Mouse (Mus musculus) gastrocnemius, adult 8-10 months (tissue): ENCODE measurements around the gene Fat3. TPM values are rescaled to one million over a fixed set of nuclear protein-coding genes. Genes with fewer than 3 reads are reported as not detected.

Source experiments
- DNase-seq, 2 experiments: peaks; one replicate each; pipeline ENCODE4 v3.0.0; 2022; ENCODE audit warnings: low spot score in 2 of 2
- total RNA-seq, 4 experiments: library from RNA; stranded (reverse); gene quantifications; 2 replicates each; pipeline ENCODE4 v1.2.4; 2022

Fat3 gene
- under 1 TPM; 0.25 to 0.53 (median 0.44) TPM for total RNA-seq

GRCm38 (mm10) chr9:16501186-16501711, at the start of gene Fat3:
Gene Fat3 (minus strand): TSS chr9:16501285.
- DNase-seq = no peak

DNA sequence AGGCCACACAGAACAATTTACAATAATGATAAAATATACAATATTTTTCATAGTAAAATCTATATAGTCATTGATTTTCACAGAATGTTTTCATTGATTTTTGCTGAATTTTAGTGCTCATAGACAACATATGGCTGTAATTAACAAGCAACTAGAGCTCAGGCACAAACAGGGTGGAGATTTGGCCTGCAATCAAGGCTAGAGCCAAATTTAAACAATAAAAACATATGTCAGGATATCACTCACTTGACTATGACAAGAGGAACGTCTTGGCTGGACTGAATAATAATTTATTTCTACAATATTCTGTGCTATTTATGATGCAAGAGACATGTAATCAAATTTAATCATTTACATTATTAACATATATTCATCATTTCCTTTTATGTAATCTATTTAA, 31.8 kb upstream of the Fat3 start:
- DNase-seq = no peak

DNA sequence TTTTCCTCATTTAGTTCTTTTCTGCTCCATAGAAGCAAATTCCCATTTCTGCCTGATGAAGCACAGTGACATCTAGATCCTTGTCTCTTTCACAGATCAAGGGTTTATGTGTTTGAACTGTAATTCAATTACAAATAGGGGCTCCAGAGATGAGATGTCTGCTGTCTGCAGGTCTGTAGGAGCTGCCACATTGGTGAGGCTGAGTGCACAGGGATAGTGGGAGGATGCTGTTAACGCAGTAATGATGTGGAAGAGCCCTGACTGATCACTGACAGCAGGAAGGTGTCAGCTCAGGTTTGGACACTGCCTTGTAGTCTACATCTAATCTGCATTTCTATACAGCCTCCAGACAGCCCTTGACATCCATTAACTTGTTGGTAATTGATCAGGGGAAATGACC, 16.5 kb upstream of the Fat3 start:
- DNase-seq = no peak

DNA sequence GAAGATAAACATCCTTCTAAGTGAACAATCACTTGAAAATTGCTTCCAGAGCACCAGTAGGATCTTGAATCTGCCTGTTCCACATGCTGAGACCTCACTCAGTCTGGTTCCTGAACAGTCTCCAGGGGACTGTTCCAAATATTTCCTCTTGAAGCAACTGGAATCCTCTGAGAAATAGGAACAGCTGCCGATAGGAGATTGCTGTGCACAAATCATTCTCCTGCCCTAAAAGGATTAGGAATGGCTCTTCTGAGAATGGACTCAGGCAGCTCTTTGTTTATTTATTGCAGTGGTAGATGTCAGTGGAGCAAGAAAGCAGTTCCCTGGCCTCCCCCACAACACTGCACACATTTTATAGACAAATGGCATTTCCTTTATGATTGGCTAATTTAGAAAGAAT, 10.9 kb upstream of the Fat3 start:
- DNase-seq = no peak

DNA sequence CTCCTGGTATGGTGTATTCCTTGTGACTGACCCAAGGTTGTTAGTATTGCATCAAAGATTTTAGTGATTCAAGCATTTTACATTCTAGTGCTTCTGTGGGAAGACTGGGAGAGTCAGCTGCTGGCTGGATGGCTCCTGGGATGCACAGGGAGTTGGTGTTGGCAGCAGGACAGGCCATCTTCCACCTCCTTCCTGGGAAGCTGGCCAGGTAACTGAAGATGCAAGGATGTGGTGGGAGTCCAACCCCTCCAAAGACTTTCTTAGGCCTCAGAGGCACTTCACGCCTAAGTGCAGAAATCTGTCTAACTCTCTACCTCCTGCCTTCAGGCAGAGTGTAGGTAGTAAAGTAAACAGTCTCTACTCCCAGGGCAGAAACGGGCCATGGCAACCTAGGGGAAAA, 2.7 kb upstream of the Fat3 start:
- DNase-seq = no peak

GRCm38 (mm10) chr9:16502673-16503343, 1.7 kb upstream of the Fat3 start:
- no peak for DNase-seq

GRCm38 (mm10) chr9:16501990-16502672, 1.0 kb upstream of the Fat3 start:
- DNase-seq = no peak

- DNase-seq = no peak
These were observed 501 bp downstream of the Fat3 start for GRCm38 (mm10) chr9:16500382-16501185.

- DNase-seq = no peak
These were observed 1.3 kb downstream of the Fat3 start for GRCm38 (mm10) chr9:16499621-16500381.

- no peak for DNase-seq
These were observed 2.2 kb downstream of the Fat3 start for GRCm38 (mm10) chr9:16498876-16499275.

GRCm38 (mm10) chr9:16497361-16497760, 3.7 kb downstream of the Fat3 start:
- no peak for DNase-seq

GRCm38 (mm10) chr9:16496331-16496730, 4.8 kb downstream of the Fat3 start:
- no peak for DNase-seq

GRCm38 (mm10) chr9:16489661-16490060, 11.4 kb downstream of the Fat3 start:
- no peak for DNase-seq

- no peak for DNase-seq
These were observed 13.5 kb downstream of the Fat3 start for GRCm38 (mm10) chr9:16487565-16487964.

DNA sequence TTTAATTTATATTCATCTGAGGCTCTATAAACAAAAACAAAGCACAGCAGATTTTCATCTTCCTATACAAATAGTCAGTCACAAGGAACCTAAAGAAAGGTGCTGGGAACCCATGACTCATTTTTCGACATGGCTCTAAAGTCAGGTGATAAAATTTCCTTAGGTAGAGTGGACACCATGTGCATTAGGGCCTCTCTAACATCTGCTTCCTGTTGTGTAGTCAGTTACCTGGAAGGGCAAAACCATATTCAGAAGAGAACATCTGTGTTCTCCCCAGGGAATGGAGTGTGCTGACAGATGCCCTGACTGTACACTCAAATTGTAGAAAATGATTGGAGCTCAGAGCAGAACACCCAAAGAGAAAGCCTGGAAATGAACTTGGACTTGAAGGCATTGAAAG, 14.9 kb downstream of the Fat3 start:
- no peak for DNase-seq

- DNase-seq = no peak
These were observed 15.9 kb downstream of the Fat3 start for GRCm38 (mm10) chr9:16485173-16485572.

GRCm38 (mm10) chr9:16484765-16485164, 16.3 kb downstream of the Fat3 start:
- no peak for DNase-seq

GRCm38 (mm10) chr9:16461491-16461890, 39.6 kb downstream of the Fat3 start:
- no peak for DNase-seq

DNA sequence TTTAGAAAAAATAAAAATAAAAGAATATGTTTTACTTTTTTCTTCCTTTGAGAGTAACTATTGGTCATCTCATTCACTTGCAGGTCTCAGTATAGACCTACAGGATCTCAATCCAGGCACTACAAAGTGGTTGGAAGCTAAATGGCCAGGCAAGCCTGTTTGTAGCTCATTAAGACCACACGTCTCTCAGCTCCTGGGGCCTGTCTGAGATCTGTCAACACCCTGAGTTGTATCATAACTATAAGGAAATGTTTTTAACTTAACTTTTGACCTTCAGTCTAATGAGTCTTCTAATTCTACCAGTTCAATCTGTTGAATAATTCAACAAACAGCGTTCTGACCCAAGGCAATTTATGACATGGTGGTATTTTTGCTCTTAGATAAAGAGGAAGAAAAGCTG, 40.5 kb downstream of the Fat3 start:
- no peak for DNase-seq

DNA sequence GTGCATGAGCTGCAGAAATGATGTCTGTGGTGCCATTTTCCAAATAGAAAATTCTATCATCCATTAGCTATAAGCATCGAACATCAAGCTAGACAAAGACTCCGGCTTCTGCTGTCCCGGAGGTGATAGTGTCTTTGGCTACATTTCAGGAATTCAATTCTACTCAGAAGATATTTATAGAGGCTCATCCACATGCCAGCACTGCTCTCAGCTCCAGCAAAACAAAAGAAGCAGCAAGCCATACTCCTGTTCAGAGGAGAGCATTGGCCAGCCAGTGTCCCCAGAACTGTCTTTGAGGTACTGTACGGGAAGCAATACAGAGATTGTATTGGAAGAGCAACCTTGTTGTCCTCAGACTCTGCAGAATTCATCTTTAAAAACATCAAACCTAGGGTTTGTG, 59.2 kb downstream of the Fat3 start:
- no peak for DNase-seq

GRCm38 (mm10) chr9:16440638-16441037, 60.4 kb downstream of the Fat3 start:
- no peak for DNase-seq
